Mouse (Mus musculus): ENCODE results near the gene Gp1ba.

DNA sequence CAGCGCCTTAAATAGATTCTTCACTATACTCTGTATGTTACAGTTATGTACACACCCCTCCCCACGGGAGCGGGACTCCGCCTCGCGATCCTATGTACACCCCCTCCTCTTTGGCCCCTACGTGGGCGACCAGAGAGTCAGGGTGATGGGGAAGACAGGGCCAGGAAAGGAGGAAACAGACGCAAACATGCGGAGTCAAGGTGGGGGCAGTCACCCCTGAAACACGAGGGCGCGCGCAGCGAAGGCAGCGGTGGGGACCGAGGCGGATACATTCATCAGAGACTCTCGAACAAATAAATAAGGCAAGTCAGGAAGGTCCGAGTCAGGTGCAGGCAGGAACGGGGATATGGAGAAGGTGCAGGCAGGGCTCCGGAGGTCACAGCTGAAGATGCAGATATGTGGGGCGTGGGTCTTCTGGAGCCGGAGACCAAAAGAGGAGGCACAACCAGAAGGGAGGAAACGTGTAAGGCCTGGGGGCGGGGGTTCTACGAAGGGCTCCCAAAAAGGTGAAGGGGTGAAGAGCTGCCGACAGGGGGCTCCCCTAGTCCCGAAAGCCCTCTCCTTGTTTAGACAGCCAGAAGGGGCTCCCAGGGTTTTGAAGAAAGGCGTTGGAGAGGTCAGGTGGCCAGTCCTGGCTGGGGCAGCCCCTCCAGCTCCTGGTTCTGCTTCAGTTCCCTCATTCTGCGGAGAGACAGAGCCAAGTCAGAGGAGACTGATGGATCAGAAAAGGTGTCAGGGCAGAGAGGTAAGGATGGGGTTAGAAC lies 30.8 kb downstream of the Gp1ba start:
- TF ChIP-seq CTCF (IDR thresholded peaks at IDR 0.05; ENCODE audit: low read depth) (peak; percentile 63), EP300 (IDR thresholded peaks at IDR 0.05; ENCODE audit: low read depth) (no peak)

All from liver, embryonic 14.5 days (tissue).